Mouse (Mus musculus): Measurements from ENCODE around the gene Txlng.
"Not testable (repeated sequence)": the region's sequence is repeated elsewhere in the genome, so short reads cannot be mapped to it uniquely, and the experiment has no call there.

The Txlng gene

GRCm38 (mm10) chrX:162829203-162829708, at the start of gene Txlng:
Gene Txlng (minus strand): TSS chrX:162829454.
- peak; percentile 90 to 98 for DNase-seq

- DNase-seq = no peak
Observed at GRCm38 (mm10) chrX:162878236-162878635, 49.0 kb upstream of the Txlng start.

- DNase-seq = no peak
Observed at GRCm38 (mm10) chrX:162873761-162874160, 44.5 kb upstream of the Txlng start.

- peak; percentile 9 to 40 for DNase-seq
Observed at GRCm38 (mm10) chrX:162871734-162872517, 42.7 kb upstream of the Txlng start.

- DNase-seq = no peak
Observed at GRCm38 (mm10) chrX:162868294-162868965, 39.2 kb upstream of the Txlng start.

- DNase-seq = no peak
Observed at GRCm38 (mm10) chrX:162848682-162849081, 19.4 kb upstream of the Txlng start.

GRCm38 (mm10) chrX:162845531-162845930, 16.3 kb upstream of the Txlng start:
- no peak for DNase-seq

GRCm38 (mm10) chrX:162844447-162845100, 15.3 kb upstream of the Txlng start:
- DNase-seq = no peak

GRCm38 (mm10) chrX:162832101-162832500, 2.8 kb upstream of the Txlng start:
- no peak for DNase-seq

- no peak for DNase-seq
Observed at GRCm38 (mm10) chrX:162831542-162831941, 2.3 kb upstream of the Txlng start.

- DNase-seq = no peak
Observed at GRCm38 (mm10) chrX:162831036-162831435, 1.8 kb upstream of the Txlng start.

- not testable (repeated sequence) for DNase-seq
Observed at GRCm38 (mm10) chrX:162830313-162830712, 1.1 kb upstream of the Txlng start.

GRCm38 (mm10) chrX:162829741-162830140, 487 bp upstream of the Txlng start:
- peak in 1 of 2 experiments; percentile 8 for DNase-seq

GRCm38 (mm10) chrX:162828783-162829182, 471 bp downstream of the Txlng start:
- peak; percentile 21 to 37 for DNase-seq

- DNase-seq = peak in 1 of 2 experiments; percentile 4
Observed at GRCm38 (mm10) chrX:162828016-162828415, 1.2 kb downstream of the Txlng start.

GRCm38 (mm10) chrX:162800371-162800770, 28.9 kb downstream of the Txlng start:
- peak; percentile 45 to 62 for DNase-seq

GRCm38 (mm10) chrX:162791392-162791791, 37.9 kb downstream of the Txlng start:
- not testable (repeated sequence) for DNase-seq

- DNase-seq = no peak
Observed at GRCm38 (mm10) chrX:162788372-162788771, 40.9 kb downstream of the Txlng start.

- no peak for DNase-seq
Observed at GRCm38 (mm10) chrX:162770726-162771125, 58.5 kb downstream of the Txlng start.

GRCm38 (mm10) chrX:162761716-162762395, 67.4 kb downstream of the Txlng start:
- DNase-seq = no peak

GRCm38 (mm10) chrX:162760958-162761515, 68.2 kb downstream of the Txlng start:
- DNase-seq = peak; percentile 30 to 39
